Mouse (Mus musculus) brain, embryonic 14.5 days (tissue): ENCODE measurements around the gene Unc93b1.

ENCODE experiments used
- CTCF ChIP-seq: fragments of 200-500 bp; IDR thresholded peaks from 2 replicates; pipeline ENCODE4 v1.5.1; 2012; ENCODE audit warnings: inconsistent platforms, mild to moderate bottlenecking, moderate library complexity, borderline replicate concordance; ENCODE audit not compliant: insufficient read depth, insufficient read length; ENCODE audit errors: extremely low read depth
- POLR2A ChIP-seq: fragments of 200-500 bp; IDR thresholded peaks from 2 replicates; pipeline ENCODE4 v1.6.1; 2012; ENCODE audit warnings: mild to moderate bottlenecking, inconsistent platforms, borderline replicate concordance; ENCODE audit not compliant: poor library complexity, insufficient read depth, insufficient read length, severe bottlenecking; ENCODE audit errors: extremely low read depth

DNA sequence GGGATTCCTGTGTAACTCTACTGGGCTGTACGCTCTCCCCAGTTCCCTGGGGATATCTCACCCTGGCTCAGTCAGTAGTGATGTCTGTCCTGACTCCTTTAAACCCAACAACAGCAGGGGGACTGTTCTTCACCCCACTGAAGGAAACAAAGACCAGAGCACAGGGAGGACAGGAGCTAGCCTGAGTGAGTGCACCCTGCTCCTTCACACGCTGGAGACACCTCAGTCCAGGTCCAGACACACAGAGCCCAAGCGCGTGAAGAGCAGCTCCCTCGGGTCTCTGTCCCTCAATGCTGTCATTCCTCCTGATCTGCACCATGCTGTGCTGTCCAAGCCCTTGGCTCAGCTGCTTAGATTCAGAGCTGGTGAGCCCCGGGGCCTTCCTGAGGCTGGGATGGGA lies 8.3 kb upstream of the Unc93b1 start:
- TF ChIP-seq POLR2A (no peak), CTCF (no peak)
